Mouse (Mus musculus) urinary bladder, postnatal 4 days (tissue): ENCODE measurements around the gene Itpr2.
A peak's percentile ranks its signal among the peaks of the same experiment; 100 is the strongest.

Experiments
- DNase-seq, 2 experiments: peaks; one replicate each; pipeline ENCODE4 v3.0.0; 2021 to 2022; ENCODE audit warnings: low spot score in 2 of 2

Itpr2 gene

GRCm38 (mm10) chr6:146314304-146314703 is 187.7 kb downstream of the Itpr2 start:
- peak in 1 of 2 experiments; percentile 3 for DNase-seq

- peak in 1 of 2 experiments; percentile 40 for DNase-seq
Observed at GRCm38 (mm10) chr6:146313396-146313795, 188.6 kb downstream of the Itpr2 start.

GRCm38 (mm10) chr6:146310210-146310609 is 191.8 kb downstream of the Itpr2 start:
- DNase-seq, result no peak

- DNase-seq, result no peak
Observed at GRCm38 (mm10) chr6:146309335-146309734, 192.7 kb downstream of the Itpr2 start.

- no peak for DNase-seq
Observed at GRCm38 (mm10) chr6:146305995-146306394, 196.0 kb downstream of the Itpr2 start.

- DNase-seq, result no peak
Observed at GRCm38 (mm10) chr6:146304088-146304487, 197.9 kb downstream of the Itpr2 start.

- no peak for DNase-seq
Observed at GRCm38 (mm10) chr6:146303336-146303735, 198.7 kb downstream of the Itpr2 start.

GRCm38 (mm10) chr6:146302574-146303130 is 199.4 kb downstream of the Itpr2 start:
- no peak for DNase-seq

GRCm38 (mm10) chr6:146302101-146302500 is 199.9 kb downstream of the Itpr2 start:
- no peak for DNase-seq

GRCm38 (mm10) chr6:146300961-146301360 is 201.1 kb downstream of the Itpr2 start:
- no peak for DNase-seq

- no peak for DNase-seq
Observed at GRCm38 (mm10) chr6:146298712-146299111, 203.3 kb downstream of the Itpr2 start.

GRCm38 (mm10) chr6:146291036-146291435 is 211.0 kb downstream of the Itpr2 start:
- DNase-seq, result no peak

- DNase-seq, result peak in 1 of 2 experiments; percentile 19
Observed at GRCm38 (mm10) chr6:146289801-146290200, 212.2 kb downstream of the Itpr2 start.

- no peak for DNase-seq
Observed at GRCm38 (mm10) chr6:146288266-146288665, 213.8 kb downstream of the Itpr2 start.

GRCm38 (mm10) chr6:146284921-146285565 is 217.0 kb downstream of the Itpr2 start:
- DNase-seq, result no peak

GRCm38 (mm10) chr6:146283981-146284380 is 218.0 kb downstream of the Itpr2 start:
- DNase-seq, result no peak

GRCm38 (mm10) chr6:146282061-146282659 is 219.9 kb downstream of the Itpr2 start:
- DNase-seq, result no peak

GRCm38 (mm10) chr6:146281176-146281899 is 220.7 kb downstream of the Itpr2 start:
- peak in 1 of 2 experiments; percentile 67 for DNase-seq

GRCm38 (mm10) chr6:146273256-146273655 is 228.8 kb downstream of the Itpr2 start:
- no peak for DNase-seq

- no peak for DNase-seq
Observed at GRCm38 (mm10) chr6:146272253-146273036, 229.6 kb downstream of the Itpr2 start.

GRCm38 (mm10) chr6:146270776-146271533 is 231.1 kb downstream of the Itpr2 start:
- DNase-seq, result peak; percentile 66 to 72
